Mouse (Mus musculus) heart, adult 11 months (tissue): Measurements from ENCODE around the gene Nelfe.

ENCODE experiments used
- DNase-seq: peaks from one replicate; pipeline ENCODE4 v3.0.0; 2022

Gene Nelfe

DNA sequence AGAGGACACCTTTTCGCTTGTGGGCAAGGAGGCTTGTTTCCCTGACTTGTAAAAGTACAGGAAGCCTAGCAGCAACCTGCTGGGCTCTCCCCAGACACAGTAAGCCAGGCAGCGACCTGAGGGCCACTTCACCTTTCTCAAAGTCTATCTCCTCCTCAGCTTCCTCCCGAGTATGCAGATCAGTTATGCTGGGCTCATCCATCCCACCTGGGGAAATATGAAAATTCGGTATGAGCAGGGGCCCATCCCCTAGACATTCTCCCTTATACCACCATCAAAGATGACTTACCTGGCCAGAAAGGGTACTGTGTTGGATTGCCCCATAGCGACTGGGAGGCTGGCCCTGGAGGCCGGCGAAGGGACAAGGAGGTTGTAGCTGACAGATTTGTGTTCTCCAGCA is 2.6 kb upstream of the Nelfe start:
- peak; percentile 90 for DNase-seq

DNA sequence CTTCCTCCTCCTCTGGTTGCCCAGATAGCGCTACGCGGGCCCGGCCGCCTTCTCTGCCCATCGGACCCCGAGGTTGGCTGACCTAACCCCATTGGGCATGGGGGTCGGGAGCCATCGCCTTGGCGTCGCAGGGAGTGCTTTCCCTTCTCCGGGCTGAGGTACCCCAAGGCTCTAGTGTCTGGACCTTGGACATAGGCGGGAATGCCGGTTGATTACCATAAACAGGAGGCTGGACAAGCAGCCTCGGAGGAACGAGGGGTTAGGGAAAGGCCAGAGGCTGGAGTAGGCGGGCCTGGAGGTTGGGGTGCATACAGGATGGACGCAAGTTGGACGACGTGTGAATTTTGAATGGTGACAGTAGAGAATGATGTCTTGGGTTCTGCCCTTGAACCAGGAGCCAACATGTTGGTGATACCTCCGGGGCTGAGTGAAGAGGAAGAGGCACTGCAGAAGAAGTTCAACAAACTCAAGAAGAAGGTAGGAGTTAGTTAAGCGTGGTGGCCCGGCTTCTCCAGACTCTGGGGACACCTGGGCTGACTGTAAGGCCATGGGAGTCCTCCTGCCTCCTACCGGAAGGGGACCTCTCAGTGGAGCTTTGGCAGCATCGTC is 430 bp downstream of the Nelfe start:
- DNase-seq: no peak

DNA sequence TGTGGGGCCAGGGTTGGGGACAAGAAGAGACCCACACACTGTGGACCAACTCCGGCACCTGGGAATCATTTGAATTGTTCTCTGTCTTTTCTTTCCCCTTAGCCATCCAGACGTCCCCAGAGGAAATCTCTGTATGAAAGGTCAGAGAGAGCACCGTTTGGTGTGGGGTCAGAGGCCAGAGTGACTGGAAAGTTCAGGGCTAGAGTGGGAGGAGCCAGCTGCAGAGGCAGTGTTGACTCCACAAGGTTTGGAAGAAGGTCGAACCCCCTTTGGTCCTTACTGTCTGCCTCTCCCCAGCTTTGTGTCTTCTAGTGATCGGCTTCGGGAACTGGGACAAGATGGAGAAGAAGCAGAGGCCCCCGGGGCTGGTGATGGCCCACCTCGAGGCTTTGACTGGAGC is 3.3 kb downstream of the Nelfe start:
- no peak for DNase-seq

DNA sequence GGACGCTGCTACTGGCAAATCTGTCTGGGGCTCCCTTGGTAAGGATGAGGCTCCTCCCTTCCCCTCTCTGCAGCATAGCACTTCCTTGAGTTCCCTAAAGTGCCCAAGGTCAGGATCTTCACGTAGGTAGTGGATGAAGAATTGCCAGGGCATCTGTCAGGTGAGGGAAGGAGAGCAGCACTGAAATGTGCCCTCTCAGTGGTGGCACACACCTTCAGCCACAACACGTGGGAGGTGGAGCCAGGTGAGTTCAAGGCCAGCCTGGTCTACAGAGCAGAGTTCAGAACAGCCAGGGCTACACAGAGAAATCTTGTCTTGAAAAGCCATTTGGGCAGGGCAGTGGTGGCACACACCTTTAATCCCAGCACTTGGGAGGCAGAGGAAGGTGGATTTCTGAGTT is 4.6 kb downstream of the Nelfe start:
- peak; percentile 85 for DNase-seq

- peak; percentile 87 for DNase-seq
Observed at GRCm38 (mm10) chr17:34855825-34856224, 5.6 kb downstream of the Nelfe start.

DNA sequence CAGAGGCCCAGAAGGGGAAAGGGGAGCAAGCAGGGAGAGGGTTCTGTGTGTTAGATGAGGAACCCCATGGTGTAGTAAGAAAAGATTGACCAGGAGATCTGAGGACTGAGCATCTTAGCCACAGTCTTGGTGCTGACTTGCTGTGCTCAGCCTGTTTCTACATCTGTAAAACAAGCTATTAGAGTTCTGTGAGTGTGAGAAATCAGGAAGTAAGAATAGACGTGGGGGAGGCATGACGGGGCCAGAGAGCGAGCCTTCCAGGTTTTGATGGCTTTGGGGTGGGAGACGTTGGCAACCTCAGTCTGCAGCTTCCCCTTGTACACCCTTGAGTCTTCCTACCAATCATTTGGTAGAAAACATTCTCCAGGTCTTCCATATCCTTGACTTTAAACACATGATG is 8.5 kb downstream of the Nelfe start:
- no peak for DNase-seq

- peak; percentile 83 for DNase-seq
Observed at GRCm38 (mm10) chr17:34860514-34860913, 10.3 kb downstream of the Nelfe start.

DNA sequence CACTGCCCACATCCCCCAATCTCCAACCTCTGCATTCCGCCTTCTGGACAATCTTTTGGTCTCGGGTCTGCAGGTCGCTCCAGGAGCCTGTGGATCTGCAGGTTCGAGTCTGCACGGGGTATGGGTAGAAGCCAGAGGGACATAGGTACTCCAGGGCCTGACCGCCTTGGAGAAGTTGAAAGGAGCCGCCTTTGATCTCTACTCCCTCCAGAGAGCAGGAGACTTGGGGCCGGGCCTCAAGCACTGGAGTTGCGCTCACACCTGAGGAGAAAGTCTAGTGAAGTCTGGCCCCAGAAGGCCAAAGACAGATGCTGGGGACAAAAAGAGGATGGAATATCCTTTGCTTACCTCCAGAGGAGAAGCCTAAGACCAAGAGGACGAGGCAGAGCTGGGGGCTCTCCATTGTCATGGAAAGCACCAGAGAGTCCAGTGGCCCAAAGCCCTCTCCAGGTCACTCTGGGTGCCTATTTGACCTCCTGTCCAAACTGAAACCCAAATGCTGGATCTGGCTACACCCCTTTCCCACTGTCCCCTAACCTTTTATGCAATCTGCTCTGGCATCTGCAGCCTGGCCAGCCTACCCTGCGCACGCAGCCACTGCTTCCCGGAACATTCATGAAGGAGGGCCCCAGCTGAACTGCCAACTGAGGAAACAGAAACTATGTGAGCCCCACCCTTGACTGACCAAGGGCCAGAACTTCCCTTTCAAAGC is 11.7 kb downstream of the Nelfe start:
- DNase-seq: peak; percentile 97

DNA sequence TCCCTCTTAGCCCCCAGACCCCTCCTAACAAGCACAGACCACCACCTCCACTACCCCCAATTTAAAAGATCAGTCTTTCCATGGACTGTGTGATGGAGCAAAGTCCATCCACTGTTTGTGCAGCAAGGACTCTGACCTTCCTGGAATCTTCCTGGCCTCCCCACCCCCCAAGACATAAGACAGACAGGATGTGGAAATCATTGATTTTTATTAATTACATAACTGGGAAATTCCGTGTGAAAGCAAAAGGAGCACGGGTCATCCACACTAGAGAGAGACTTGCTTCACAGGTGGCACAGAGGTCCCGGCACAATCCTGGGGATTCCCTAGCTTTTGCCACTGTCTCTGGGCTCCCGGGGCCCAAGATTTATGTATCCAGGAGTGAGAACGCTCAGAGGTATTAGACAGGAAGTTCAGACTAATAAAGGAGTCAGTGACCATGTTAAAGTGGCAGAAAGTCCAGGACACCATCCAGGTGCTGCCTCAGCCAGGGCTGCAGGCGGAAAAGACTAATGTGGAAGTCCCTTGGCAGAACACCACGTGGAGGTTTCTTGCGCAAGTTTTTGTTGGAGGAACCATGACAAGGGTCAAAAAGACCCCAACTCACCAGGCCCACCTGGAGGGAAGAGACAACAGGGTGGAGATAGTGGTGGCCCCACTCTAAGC is 12.4 kb downstream of the Nelfe start, which contains the start of gene Cfb:
Cfb (minus strand) TSS at position 103 of the 666 bp plus-strand sequence.
- DNase-seq: peak; percentile 86

- DNase-seq: no peak
Observed at GRCm38 (mm10) chr17:34865981-34866380, 15.8 kb downstream of the Nelfe start.

GRCm38 (mm10) chr17:34874321-34874720 is 24.1 kb downstream of the Nelfe start:
- DNase-seq: no peak

- no peak for DNase-seq
Observed at GRCm38 (mm10) chr17:34879336-34879879, 29.2 kb downstream of the Nelfe start, which contains the start of gene Zbtb12. Zbtb12 (plus strand) TSS chr17:34879483.

- DNase-seq: no peak
Observed at GRCm38 (mm10) chr17:34881166-34881565, 31.0 kb downstream of the Nelfe start.

GRCm38 (mm10) chr17:34881683-34882310 is 31.6 kb downstream of the Nelfe start, which contains the start of gene Gm20547:
Gm20547 (minus strand) TSS chr17:34882042.
- no peak for DNase-seq

GRCm38 (mm10) chr17:34883332-34883731 is 33.1 kb downstream of the Nelfe start:
- no peak for DNase-seq

- no peak for DNase-seq
Observed at GRCm38 (mm10) chr17:34884704-34885103, 34.5 kb downstream of the Nelfe start.

- no peak for DNase-seq
Observed at GRCm38 (mm10) chr17:34885615-34886014, 35.4 kb downstream of the Nelfe start.

GRCm38 (mm10) chr17:34887942-34888341 is 37.8 kb downstream of the Nelfe start:
- DNase-seq: no peak

DNA sequence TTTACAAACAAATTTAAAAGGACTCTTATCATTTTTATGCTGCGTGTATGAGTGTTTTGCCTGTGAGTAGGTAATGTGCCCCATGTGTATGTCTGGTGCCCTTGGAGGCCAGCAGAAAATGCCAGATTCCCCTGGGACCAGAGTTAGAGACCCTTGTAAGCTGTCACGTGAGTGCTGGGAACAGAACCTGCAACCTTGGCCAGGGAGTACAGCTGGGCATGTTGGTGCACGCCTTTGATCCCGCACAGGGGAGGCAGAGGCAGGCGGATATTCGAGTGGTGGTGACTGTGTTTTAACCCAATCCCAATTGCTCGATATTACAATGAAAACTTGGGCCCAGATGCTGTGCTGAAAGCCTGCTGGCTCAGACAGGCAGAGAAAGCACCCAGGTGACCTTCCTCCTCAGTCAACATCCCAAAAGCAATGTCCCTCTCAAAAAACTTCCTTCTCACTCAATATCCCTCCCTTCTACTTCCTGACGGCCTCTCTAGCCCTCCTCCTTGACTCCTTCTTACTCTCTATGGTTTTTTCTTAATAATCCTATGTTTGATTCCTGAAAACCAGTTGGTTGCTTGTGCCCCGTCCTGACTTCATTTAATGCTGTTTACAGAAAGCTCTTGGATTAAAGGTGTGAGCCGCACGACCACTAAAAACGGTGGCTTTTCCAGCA is 40.0 kb downstream of the Nelfe start:
- DNase-seq: no peak

DNA sequence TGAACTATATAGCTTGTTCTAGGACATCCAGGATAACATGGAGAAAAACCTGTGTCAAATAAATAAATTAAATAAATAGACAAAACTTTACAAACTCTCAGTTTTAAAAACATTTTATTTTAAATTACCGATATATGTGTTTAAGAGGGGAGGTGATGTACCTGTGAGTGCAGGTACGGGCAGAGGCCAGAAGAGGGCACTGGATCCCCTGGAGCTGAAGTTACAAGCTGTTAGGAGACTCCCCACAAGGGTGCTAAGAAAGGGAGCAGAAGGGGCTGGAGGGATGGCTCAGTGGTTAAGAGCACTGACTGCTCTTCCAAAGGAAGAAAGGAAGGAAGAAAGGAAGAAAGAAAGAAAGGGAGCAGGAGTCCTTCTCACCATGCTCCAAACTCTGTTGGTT is 41.2 kb downstream of the Nelfe start:
- DNase-seq: no peak

- no peak for DNase-seq
Observed at GRCm38 (mm10) chr17:34893072-34893824, 43.1 kb downstream of the Nelfe start.
